Mouse (Mus musculus) MEL (cell line): ENCODE measurements around the gene Slc22a21. TPM values are rescaled to one million over a fixed set of nuclear protein-coding genes. Genes with fewer than 3 reads are reported as not detected.
A peak's percentile ranks its signal among the peaks of the same experiment; 100 is the strongest.

ENCODE experiments used
- DNase-seq: peaks from one replicate; pipeline ENCODE4 v3.0.0; 2011; ENCODE audit warnings: low read depth, low spot score
- H3K27ac ChIP-seq: 2 replicates; pipeline ENCODE4 v1.5.1; 2012; ENCODE audit warnings: low read depth, mild to moderate bottlenecking, control low read depth, low read length, moderate library complexity; ENCODE audit not compliant: control insufficient read depth
- H3K27me3 ChIP-seq, 2 experiments: fragments of 150-350 bp in 1 of 2; sonication (generic) in 1 of 2; 2 replicates each; pipeline ENCODE4 v1.6.1; 2012; ENCODE audit warnings: low read length in 2 of 2, mild to moderate bottlenecking in 2 of 2, improper control_type of control experiment in 1 of 2, moderate library complexity in 1 of 2; ENCODE audit not compliant: insufficient read depth in 2 of 2, control insufficient read depth in 1 of 2
- H3K36me3 ChIP-seq, 2 experiments: 2 replicates each; pipeline ENCODE4 v1.6.1; 2012 to 2014; ENCODE audit warnings: low read length in 2 of 2, improper control_type of control experiment in 1 of 2, inconsistent platforms in 1 of 2, mild to moderate bottlenecking in 1 of 2; ENCODE audit not compliant: insufficient read depth in 2 of 2, control insufficient read depth in 1 of 2
- H3K4me1 ChIP-seq, 2 experiments: fragments of 150-350 bp in 1 of 2; sonication (generic) in 1 of 2; 2 replicates each; pipeline ENCODE4 v1.6.1; 2012; ENCODE audit warnings: low read length in 2 of 2, improper control_type of control experiment in 1 of 2, mild to moderate bottlenecking in 1 of 2; ENCODE audit not compliant: insufficient read depth in 2 of 2, control insufficient read depth in 1 of 2
- H3K4me3 ChIP-seq, 2 experiments: fragments of 150-350 bp in 1 of 2; sonication (generic) in 1 of 2; 2 replicates each; pipeline ENCODE4 v1.5.1; 2012; ENCODE audit warnings: low read depth in 2 of 2, low read length in 2 of 2, mild to moderate bottlenecking in 2 of 2, moderate library complexity in 2 of 2, control low read depth in 1 of 2, improper control_type of control experiment in 1 of 2; ENCODE audit not compliant: control insufficient read depth in 1 of 2, insufficient read depth in 1 of 2
- H3K79me2 ChIP-seq: 2 replicates; pipeline ENCODE4 v1.6.1; 2012; ENCODE audit warnings: mild to moderate bottlenecking, low read length, moderate library complexity; ENCODE audit not compliant: control insufficient read depth, poor library complexity, insufficient read depth
- H3K9ac ChIP-seq: 2 replicates; pipeline ENCODE4 v1.6.1; 2012; ENCODE audit warnings: low read depth, mild to moderate bottlenecking, control low read depth, low read length, moderate library complexity; ENCODE audit not compliant: control insufficient read depth, poor library complexity, severe bottlenecking
- H3K9me3 ChIP-seq: fragments of 150-350 bp; sonication (generic); replicated peaks from 2 replicates; pipeline ENCODE4 v1.6.1; 2012; ENCODE audit warnings: mild to moderate bottlenecking, low read length, improper control_type of control experiment, moderate library complexity; ENCODE audit not compliant: insufficient read depth
- CTCF ChIP-seq, 3 experiments: IDR thresholded peaks in 2 of 3; conservative IDR thresholded peaks in 1 of 3; 2 replicates each; pipeline ENCODE4 v1.5.1; 2011 to 2012; ENCODE audit warnings: low read length in 3 of 3, low read depth in 2 of 3, mild to moderate bottlenecking in 2 of 3, improper control_type of control experiment in 1 of 3, inconsistent platforms in 1 of 3, mixed read lengths in 1 of 3, moderate library complexity in 1 of 3; ENCODE audit not compliant: control insufficient read depth in 1 of 3, insufficient read depth in 1 of 3, poor library complexity in 1 of 3, severe bottlenecking in 1 of 3
- ELF1 ChIP-seq: IDR thresholded peaks from 2 replicates; pipeline ENCODE4 v1.6.1; 2014; ENCODE audit warnings: low read depth, mild to moderate bottlenecking, inconsistent platforms, low read length, improper control_type of control experiment, moderate library complexity
- EP300 ChIP-seq, 2 experiments: IDR thresholded peaks; 2 replicates each; pipeline ENCODE4 v1.6.1; 2011; ENCODE audit warnings: improper control_type of control experiment in 2 of 2, low read length in 2 of 2, low read depth in 1 of 2, mild to moderate bottlenecking in 1 of 2
- GABPA ChIP-seq: IDR thresholded peaks from 2 replicates; pipeline ENCODE4 v1.6.1; 2012; ENCODE audit warnings: low read depth, mild to moderate bottlenecking, inconsistent platforms, low read length, improper control_type of control experiment, moderate library complexity
- GATA1 ChIP-seq: IDR thresholded peaks from 2 replicates; pipeline ENCODE4 v1.6.1; 2011; ENCODE audit warnings: low read depth, low read length, improper control_type of control experiment
- MAFK ChIP-seq: IDR thresholded peaks from 2 replicates; pipeline ENCODE4 v1.6.1; 2011; ENCODE audit warnings: low read depth, mild to moderate bottlenecking, low read length, improper control_type of control experiment, borderline replicate concordance
- MEF2A ChIP-seq: IDR thresholded peaks from 2 replicates; pipeline ENCODE4 v1.6.1; 2014; ENCODE audit warnings: low read depth, mild to moderate bottlenecking, inconsistent platforms, low read length, improper control_type of control experiment; ENCODE audit not compliant: poor library complexity, insufficient replicate concordance, severe bottlenecking; ENCODE audit errors: extremely low read depth
- MYB ChIP-seq: IDR thresholded peaks from 2 replicates; pipeline ENCODE4 v1.6.1; 2011; ENCODE audit warnings: mild to moderate bottlenecking, low read depth, low read length, improper control_type of control experiment
- NELFE ChIP-seq: IDR thresholded peaks from 2 replicates; pipeline ENCODE4 v1.6.1; 2011; ENCODE audit warnings: low read depth, low read length, improper control_type of control experiment
- NRF1 ChIP-seq: IDR thresholded peaks from 2 replicates; pipeline ENCODE4 v1.6.1; 2014; ENCODE audit warnings: low read depth, mild to moderate bottlenecking, inconsistent platforms, low read length, improper control_type of control experiment, moderate library complexity; ENCODE audit not compliant: poor library complexity, insufficient read depth, severe bottlenecking
- POLR2A ChIP-seq, 2 experiments: IDR thresholded peaks; 2 replicates each; pipeline ENCODE4 v1.6.1; 2011 to 2012; ENCODE audit warnings: low read length in 2 of 2, mild to moderate bottlenecking in 2 of 2, control low read depth in 1 of 2, improper control_type of control experiment in 1 of 2, low read depth in 1 of 2, moderate library complexity in 1 of 2; ENCODE audit not compliant: control insufficient read depth in 1 of 2, insufficient read depth in 1 of 2, poor library complexity in 1 of 2
- POLR2AphosphoS2 ChIP-seq: IDR thresholded peaks from 2 replicates; pipeline ENCODE4 v1.6.1; 2011; ENCODE audit warnings: low read length, improper control_type of control experiment
- UBTF ChIP-seq: IDR thresholded peaks from 2 replicates; pipeline ENCODE4 v1.6.1; 2012; ENCODE audit warnings: low read depth, mild to moderate bottlenecking, inconsistent platforms, low read length, improper control_type of control experiment, moderate library complexity, borderline replicate concordance; ENCODE audit not compliant: insufficient read depth
- USF1 ChIP-seq: IDR thresholded peaks from 2 replicates; pipeline ENCODE4 v1.6.1; 2014; ENCODE audit warnings: low read depth, mild to moderate bottlenecking, inconsistent platforms, low read length, improper control_type of control experiment, moderate library complexity
- ZKSCAN1 ChIP-seq: IDR thresholded peaks from 2 replicates; pipeline ENCODE4 v1.6.1; 2012; ENCODE audit warnings: low read depth, mild to moderate bottlenecking, inconsistent platforms, low read length, improper control_type of control experiment, moderate library complexity
- ZNF384 ChIP-seq: IDR thresholded peaks from 2 replicates; pipeline ENCODE4 v1.6.1; 2012; ENCODE audit warnings: low read depth, mild to moderate bottlenecking, inconsistent platforms, low read length, improper control_type of control experiment
- polyA plus RNA-seq, 2 experiments: library from polyadenylated mRNA; stranded (reverse) in 1 of 2; unstranded in 1 of 2; fragments of >175 nt in 1 of 2; fragments of >200 nt in 1 of 2; gene quantifications; 2 replicates each; pipeline versions ENCODE4 v1.2.1 to v1.2.4; 2012; ENCODE audit warnings: low replicate concordance in 2 of 2, low read depth in 1 of 2; ENCODE audit not compliant: insufficient read length in 2 of 2, insufficient read depth in 1 of 2, missing spikeins in 1 of 2
- total RNA-seq: library from RNA; depleted of rRNA; stranded (reverse); fragments of 300-350 nt; gene quantifications from 2 replicates; pipeline ENCODE4 v1.2.3, GENCODE M21; 2012

Gene Slc22a21
- total and polyA plus RNA-seq, 3 experiments = 4.7 to 6.9 TPM; not detected in 1

GRCm38 (mm10) chr11:54026491-54027041 lies 46.4 kb upstream of the Slc22a21 start (continued):
- no peak for TF ChIP-seq MEF2A
- no peak for TF ChIP-seq NELFE
- peak; percentile 90 for TF ChIP-seq GATA1
- no peak; a peak in 1 of 4 replicates for TF ChIP-seq POLR2A (IDR thresholded peaks at IDR 0.05; ENCODE audit: control insufficient read depth in 1 of 2, insufficient read depth in 1 of 2, low read depth in 1 of 2, low read length in 2 of 2, poor library complexity in 1 of 2)
- peak; percentile 92 to 98 for TF ChIP-seq EP300 (IDR thresholded peaks at IDR 0.05; ENCODE audit: low read depth in 1 of 2, low read length in 2 of 2)
- no peak for TF ChIP-seq UBTF
- TF ChIP-seq CTCF (IDR thresholded peaks at IDR 0.05 in 2 of 3, conservative IDR thresholded peaks at IDR 0.05 in 1 of 3; ENCODE audit: control insufficient read depth in 1 of 3, insufficient read depth in 1 of 3, low read depth in 2 of 3, low read length in 3 of 3, poor library complexity in 1 of 3, severe bottlenecking in 1 of 3) = no peak
- TF ChIP-seq MYB = peak; percentile 80
- TF ChIP-seq USF1 = no peak
- TF ChIP-seq ZNF384 = peak; percentile 69
- 0 out of 2 replicates have a peak, but pooled peaks have one; percentile 19 for TF ChIP-seq GABPA
- no peak for TF ChIP-seq NRF1
- no peak for TF ChIP-seq ELF1

- no peaks in the 10 kb centered on the region for H3K9me3 ChIP-seq
- peaks cover 0 to 13% of the 10 kb centered on the region in 2 experiments; a peak in 2 of 4 replicates for H3K36me3 ChIP-seq
- no peaks in the 10 kb centered on the region for H3K79me2 ChIP-seq
- TF ChIP-seq ZKSCAN1 = no peak
- TF ChIP-seq POLR2AphosphoS2 = no peak
- no peak for TF ChIP-seq MAFK
- no peak overlapping the region for H3K9ac ChIP-seq
- H3K4me1 ChIP-seq = peaks cover 4 to 12% of the 10 kb centered on the region in 2 experiments
- H3K27me3 ChIP-seq = no peaks in the 10 kb centered on the region
- H3K27ac ChIP-seq = no peak overlapping the region
- H3K4me3 ChIP-seq = no peak overlapping the region
- no peak for DNase-seq
Observed at GRCm38 (mm10) chr11:54021396-54022093, 41.4 kb upstream of the Slc22a21 start.
